Mouse (Mus musculus): ENCODE data around the gene Abca12. TPM values are rescaled to one million over a fixed set of nuclear protein-coding genes. Genes with fewer than 3 reads are reported as not detected.

Abca12 gene
- polyA plus RNA-seq, 1 experiment: not detected

DNA sequence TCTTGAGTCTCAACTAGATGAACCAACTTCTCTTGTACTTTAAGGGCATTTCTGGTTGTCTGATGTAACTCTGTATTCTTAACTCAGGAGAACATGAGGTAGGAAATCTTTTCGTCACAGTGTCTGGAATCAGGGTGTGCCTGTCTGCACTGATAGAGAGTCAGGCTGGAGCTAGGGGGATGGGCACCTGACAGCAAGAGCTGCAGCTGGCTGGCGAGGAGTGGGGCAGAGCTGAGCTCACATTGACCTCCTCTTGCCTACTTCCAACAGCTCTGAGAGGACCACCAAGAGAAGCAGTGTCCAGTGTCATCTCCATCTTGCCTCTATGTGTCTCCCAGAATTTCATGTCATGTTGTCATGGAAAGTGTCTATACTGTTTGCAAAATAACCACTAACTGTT, 20.5 kb downstream of the Abca12 start:
- H3K4me3 ChIP-seq (ENCODE audit: insufficient read depth, low read length): no peak overlapping the region

DNA sequence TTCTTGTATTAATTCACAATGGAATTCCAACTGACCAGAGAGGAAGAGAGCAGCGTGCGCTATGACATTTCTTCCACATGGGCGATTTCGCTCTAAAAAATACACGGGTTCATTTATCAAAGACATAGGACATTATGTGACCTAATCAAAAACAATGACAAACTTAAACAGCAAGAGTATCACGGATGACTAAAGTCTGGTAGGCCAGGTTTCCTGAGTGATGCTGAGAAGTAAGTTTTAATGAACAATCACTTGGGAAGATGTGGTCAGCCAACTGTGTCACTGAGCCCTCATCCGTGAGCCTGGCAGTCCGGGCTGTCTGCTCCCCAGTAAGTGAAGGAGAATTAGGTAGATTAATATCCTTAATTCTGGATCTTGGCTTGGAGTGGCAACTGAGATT, 21.2 kb downstream of the Abca12 start:
- no peak overlapping the region for H3K27ac ChIP-seq (ENCODE audit: insufficient read depth, low read depth, low read length)
- H3K4me3 ChIP-seq (ENCODE audit: insufficient read depth, low read length): no peak overlapping the region
- H3K4me1 ChIP-seq (ENCODE audit: control insufficient read depth, insufficient read depth, low read length): no peaks in the 10 kb centered on the region
- TF ChIP-seq CTCF (IDR thresholded peaks at IDR 0.05; ENCODE audit: low read depth, low read length): no peak
- TF ChIP-seq POLR2A (IDR thresholded peaks at IDR 0.05; ENCODE audit: borderline replicate concordance, low read depth, low read length): no peak

More for the DNA sequence above, 20.5 kb downstream of the Abca12 start:
- TF ChIP-seq CTCF (IDR thresholded peaks at IDR 0.05; ENCODE audit: low read depth, low read length) (no peak), POLR2A (IDR thresholded peaks at IDR 0.05; ENCODE audit: borderline replicate concordance, low read depth, low read length) (no peak)
- no peak overlapping the region for H3K27ac ChIP-seq (ENCODE audit: insufficient read depth, low read depth, low read length)
- no peaks in the 10 kb centered on the region for H3K4me1 ChIP-seq (ENCODE audit: control insufficient read depth, insufficient read depth, low read length)

- Histone ChIP-seq H3K4me3 (ENCODE audit: insufficient read depth, low read length) (no peak overlapping the region), H3K4me1 (ENCODE audit: control insufficient read depth, insufficient read depth, low read length) (no peaks in the 10 kb centered on the region), H3K27ac (ENCODE audit: insufficient read depth, low read depth, low read length) (no peak overlapping the region)
- no peak for TF ChIP-seq POLR2A (IDR thresholded peaks at IDR 0.05; ENCODE audit: borderline replicate concordance, low read depth, low read length)
- TF ChIP-seq CTCF (IDR thresholded peaks at IDR 0.05; ENCODE audit: low read depth, low read length): no peak
Measured at GRCm38 (mm10) chr1:71392463-71392862, 22.2 kb downstream of the Abca12 start.

- Histone ChIP-seq H3K4me3 (ENCODE audit: insufficient read depth, low read length) (no peak overlapping the region), H3K4me1 (ENCODE audit: control insufficient read depth, insufficient read depth, low read length) (no peaks in the 10 kb centered on the region), H3K27ac (ENCODE audit: insufficient read depth, low read depth, low read length) (no peak overlapping the region)
- TF ChIP-seq POLR2A (IDR thresholded peaks at IDR 0.05; ENCODE audit: borderline replicate concordance, low read depth, low read length): no peak
- no peak for TF ChIP-seq CTCF (IDR thresholded peaks at IDR 0.05; ENCODE audit: low read depth, low read length)
Measured at GRCm38 (mm10) chr1:71386593-71386992, 28.1 kb downstream of the Abca12 start.

- Histone ChIP-seq H3K4me3 (ENCODE audit: insufficient read depth, low read length) (no peak overlapping the region), H3K27ac (ENCODE audit: insufficient read depth, low read depth, low read length) (no peak overlapping the region), H3K4me1 (ENCODE audit: control insufficient read depth, insufficient read depth, low read length) (no peaks in the 10 kb centered on the region)
- TF ChIP-seq CTCF (IDR thresholded peaks at IDR 0.05; ENCODE audit: low read depth, low read length) (no peak), POLR2A (IDR thresholded peaks at IDR 0.05; ENCODE audit: borderline replicate concordance, low read depth, low read length) (no peak)
Measured at GRCm38 (mm10) chr1:71384098-71384497, 30.6 kb downstream of the Abca12 start.

GRCm38 (mm10) chr1:71373090-71373489, 41.6 kb downstream of the Abca12 start:
- TF ChIP-seq POLR2A (IDR thresholded peaks at IDR 0.05; ENCODE audit: borderline replicate concordance, low read depth, low read length): no peak
- TF ChIP-seq CTCF (IDR thresholded peaks at IDR 0.05; ENCODE audit: low read depth, low read length): no peak

GRCm38 (mm10) chr1:71370266-71370665, 44.4 kb downstream of the Abca12 start:
- Histone ChIP-seq H3K4me3 (ENCODE audit: insufficient read depth, low read length) (no peak overlapping the region), H3K27ac (ENCODE audit: insufficient read depth, low read depth, low read length) (no peak overlapping the region), H3K4me1 (ENCODE audit: control insufficient read depth, insufficient read depth, low read length) (no peaks in the 10 kb centered on the region)
- TF ChIP-seq CTCF (IDR thresholded peaks at IDR 0.05; ENCODE audit: low read depth, low read length): no peak
- no peak for TF ChIP-seq POLR2A (IDR thresholded peaks at IDR 0.05; ENCODE audit: borderline replicate concordance, low read depth, low read length)

More at GRCm38 (mm10) chr1:71373090-71373489, 41.6 kb downstream of the Abca12 start:
- H3K4me1 ChIP-seq (ENCODE audit: control insufficient read depth, insufficient read depth, low read length): no peaks in the 10 kb centered on the region
- no peak overlapping the region for H3K27ac ChIP-seq (ENCODE audit: insufficient read depth, low read depth, low read length)
- H3K4me3 ChIP-seq (ENCODE audit: insufficient read depth, low read length): no peak overlapping the region

GRCm38 (mm10) chr1:71367770-71368169, 46.9 kb downstream of the Abca12 start:
- H3K4me1 ChIP-seq (ENCODE audit: control insufficient read depth, insufficient read depth, low read length): no peaks in the 10 kb centered on the region
- no peak overlapping the region for H3K4me3 ChIP-seq (ENCODE audit: insufficient read depth, low read length)
- TF ChIP-seq POLR2A (IDR thresholded peaks at IDR 0.05; ENCODE audit: borderline replicate concordance, low read depth, low read length) (no peak), CTCF (IDR thresholded peaks at IDR 0.05; ENCODE audit: low read depth, low read length) (no peak)
- H3K27ac ChIP-seq (ENCODE audit: insufficient read depth, low read depth, low read length): no peak overlapping the region

DNA sequence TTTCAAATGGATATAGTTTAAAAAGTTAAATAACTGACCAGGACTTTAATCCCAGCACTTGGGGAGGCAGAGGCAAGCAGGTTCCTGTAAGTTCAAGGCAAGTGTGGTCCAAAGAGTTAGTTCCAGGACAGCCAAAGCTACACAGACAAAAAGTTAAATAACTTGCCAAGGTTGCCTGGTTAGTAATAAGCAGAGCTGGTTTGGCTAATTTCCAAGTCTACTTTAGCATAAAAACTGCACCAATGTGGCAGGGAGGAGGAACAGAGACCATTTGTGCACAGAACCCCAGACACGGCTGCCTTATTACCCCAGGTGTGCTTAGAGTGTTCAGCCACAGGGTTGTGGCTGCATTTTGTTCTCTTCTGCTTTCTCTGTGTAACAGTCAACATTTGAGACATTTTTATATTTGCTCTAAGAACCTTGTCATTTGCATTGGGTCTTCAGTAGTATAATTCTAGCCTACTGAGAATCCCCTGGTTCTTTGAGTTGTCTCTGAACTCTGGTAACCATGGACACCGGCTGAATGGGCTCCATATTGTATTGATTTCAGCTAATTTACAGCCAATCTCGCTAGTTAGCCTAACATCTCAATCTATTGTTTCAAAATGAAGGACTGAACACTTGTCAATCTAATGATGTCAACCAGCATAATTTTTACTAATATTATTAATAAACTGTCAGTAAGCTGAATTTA, 71.7 kb downstream of the Abca12 start:
- no peak for TF ChIP-seq POLR2A (IDR thresholded peaks at IDR 0.05; ENCODE audit: borderline replicate concordance, low read depth, low read length)
- H3K4me3 ChIP-seq (ENCODE audit: insufficient read depth, low read length): no peak overlapping the region
- H3K4me1 ChIP-seq (ENCODE audit: control insufficient read depth, insufficient read depth, low read length): no peaks in the 10 kb centered on the region
- H3K27ac ChIP-seq (ENCODE audit: insufficient read depth, low read depth, low read length): no peak overlapping the region

DNA sequence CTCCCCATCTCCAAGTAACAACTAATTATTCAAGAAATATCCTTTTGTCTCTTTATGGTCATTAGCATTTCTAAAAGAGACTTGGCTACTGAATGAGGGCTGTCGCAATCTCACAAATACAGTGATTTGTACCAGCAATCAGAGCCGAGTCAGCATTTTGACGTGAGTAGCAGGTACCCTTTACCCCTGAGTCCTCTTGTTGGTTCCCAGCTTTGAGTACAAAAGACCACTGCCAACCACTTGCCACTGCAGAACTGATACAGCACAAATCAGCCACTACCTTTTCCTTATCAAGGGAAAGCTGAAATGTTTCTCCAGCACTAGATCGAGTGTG, 72.5 kb downstream of the Abca12 start:
- no peaks in the 10 kb centered on the region for H3K4me1 ChIP-seq (ENCODE audit: control insufficient read depth, insufficient read depth, low read length)

More for the DNA sequence above, 72.5 kb downstream of the Abca12 start:
- Histone ChIP-seq H3K4me3 (ENCODE audit: insufficient read depth, low read length) (no peak overlapping the region), H3K27ac (ENCODE audit: insufficient read depth, low read depth, low read length) (no peak overlapping the region)
- TF ChIP-seq CTCF (IDR thresholded peaks at IDR 0.05; ENCODE audit: low read depth, low read length) (no peak), POLR2A (IDR thresholded peaks at IDR 0.05; ENCODE audit: borderline replicate concordance, low read depth, low read length) (no peak)

Data from bone marrow macrophage, adult 2 months (primary cell).